Mouse (Mus musculus) Patski (cell line): Measurements from ENCODE around the gene Gli2. TPM values are rescaled to one million over a fixed set of nuclear protein-coding genes. Genes with fewer than 3 reads are reported as not detected.

Experiments used
- ATAC-seq: fragments of 100-300 bp; one replicate; pipeline ENCODE4 v1.8.0; 2021
- CTCF ChIA-PET: fragments of 350-600 bp; sonication (Branson Sonifier 250); formaldehyde crosslinking; loops from one replicate; lab custom pipeline; 2022; ENCODE audit warnings: inconsistent platforms; lab: Charles Lee
- POLR2A ChIA-PET: fragments of 350-600 bp; sonication (Branson Sonifier 250); formaldehyde crosslinking; loops from one replicate; lab custom pipeline; 2022; ENCODE audit warnings: antibody characterized with exemption, inconsistent platforms; lab: Charles Lee
- DNase-seq: peaks from one replicate; pipeline ENCODE4 v3.0.0-alpha.2; 2011; ENCODE audit warnings: low read depth, low spot score
- H3K27me3 ChIP-seq: fragments of 371-371 bp; one replicate; pipeline ENCODE4 v1.5.1; 2021
- CTCF ChIP-seq: fragments of 100-300 bp; IDR thresholded peaks from one replicate; pipeline ENCODE4 v1.5.1; 2021
- in situ Hi-C: fragments of 300-500 bp; cut with MboI; formaldehyde crosslinking; loops from 3 replicates; pipeline ENCODE4 v1.11.1; 2018; ENCODE audit warnings: low pct_unique_long_range_greater_than_20kb, mixed read lengths
- polyA plus RNA-seq: library from polyadenylated mRNA; unstranded; gene quantifications from one replicate; pipeline ENCODE4 v1.2.3, GENCODE M21; 2021

The Gli2 gene
- polyA plus RNA-seq, 1 experiment from 2014 or later, result 2.7 TPM

- ChIA-PET POLR2A (no interaction called here), CTCF (no interaction called here)
- ATAC-seq (no peak), DNase-seq (no peak)
- in situ Hi-C loops, result loop anchor here (5.0 to 25.0 kb wide), 3 partner anchors 309 to 836 kb away; partner anchors contain the start of gene Tmem177
- TF ChIP-seq CTCF, result no peak
- H3K27me3 ChIP-seq, result no peaks in the 10 kb centered on the region
Observed at GRCm38 (mm10) chr1:119076333-119076732, 22.9 kb upstream of the Gli2 start.

GRCm38 (mm10) chr1:119075916-119076315, 22.5 kb upstream of the Gli2 start:
- peaks cover 3% of the 10 kb centered on the region for H3K27me3 ChIP-seq
- POLR2A ChIA-PET, result interaction anchor here (0.6 kb wide), 1 partner anchor 382 kb away, joined by 5 read pairs; no protein-coding TSS in a partner anchor
- DNase-seq (no peak), ATAC-seq (no peak)
- in situ Hi-C loops, result loop anchor here (5.0 to 25.0 kb wide), 3 partner anchors 309 to 836 kb away; partner anchors contain the start of gene Tmem177
- CTCF ChIA-PET, result no interaction called here
- no peak for TF ChIP-seq CTCF

DNA sequence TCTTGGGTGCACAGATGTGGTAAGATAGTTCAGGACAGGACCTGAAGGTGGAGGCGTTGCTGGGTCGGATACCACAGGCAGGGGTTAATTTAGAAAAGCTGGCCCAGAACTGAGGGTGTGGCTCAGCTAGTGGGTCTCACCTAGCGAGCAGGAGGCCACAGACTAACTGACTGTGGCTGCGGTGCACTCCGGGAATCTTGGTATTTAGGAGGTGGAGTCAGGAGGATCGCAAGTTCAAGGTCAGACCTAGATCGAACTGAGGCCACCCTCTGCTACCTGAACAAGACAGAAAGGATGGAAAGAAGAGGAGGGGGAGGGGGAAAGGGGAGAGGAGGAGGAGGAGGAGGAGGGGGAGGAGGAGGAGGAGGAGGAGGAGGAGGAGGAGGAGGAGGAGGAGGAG, 22.1 kb upstream of the Gli2 start:
- in situ Hi-C loops, result loop anchor here (5.0 to 25.0 kb wide), 3 partner anchors 308 to 837 kb away; partner anchors contain the start of gene Tmem177
- ATAC-seq, result no peak
- peaks cover 7% of the 10 kb centered on the region for H3K27me3 ChIP-seq
- POLR2A ChIA-PET, result interaction anchor here (0.6 kb wide), 1 partner anchor 383 kb away, joined by 5 read pairs; no protein-coding TSS in a partner anchor
- CTCF ChIA-PET, result interaction anchor here (1.5 kb wide), 1 partner anchor 9 kb away, joined by 3 read pairs; no protein-coding TSS in a partner anchor
- no peak for DNase-seq
- TF ChIP-seq CTCF, result no peak

DNA sequence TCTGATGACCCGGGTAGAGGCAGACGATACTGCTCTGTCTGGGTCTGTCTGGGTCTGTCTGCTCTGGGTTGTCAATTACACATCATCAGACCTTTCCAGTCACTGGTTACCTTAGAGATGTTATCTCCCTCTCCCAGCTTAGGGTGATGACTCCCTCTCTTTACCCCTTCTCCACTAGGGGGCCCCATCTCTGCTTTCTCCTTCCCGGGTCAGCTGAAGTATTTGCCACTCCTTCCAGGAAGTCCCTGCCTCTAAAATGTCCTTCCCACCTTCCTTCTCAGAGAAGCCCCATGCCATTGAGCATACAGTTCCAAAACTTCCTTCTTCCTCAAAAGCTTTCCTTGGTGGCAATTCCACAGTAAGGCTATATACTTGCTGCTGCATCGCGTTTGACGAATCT, 21.5 kb upstream of the Gli2 start:
- POLR2A ChIA-PET, result no interaction called here
- in situ Hi-C loops, result loop anchor here (5.0 to 25.0 kb wide), 4 partner anchors 308 to 837 kb away; partner anchors contain the start of gene Tmem177
- peak; percentile 52 for TF ChIP-seq CTCF
- DNase-seq (no peak), ATAC-seq (no peak)
- CTCF ChIA-PET, result interaction anchor here (1.5 kb wide), 1 partner anchor 9 kb away, joined by 3 read pairs; no protein-coding TSS in a partner anchor
- peaks cover 8% of the 10 kb centered on the region for H3K27me3 ChIP-seq

DNA sequence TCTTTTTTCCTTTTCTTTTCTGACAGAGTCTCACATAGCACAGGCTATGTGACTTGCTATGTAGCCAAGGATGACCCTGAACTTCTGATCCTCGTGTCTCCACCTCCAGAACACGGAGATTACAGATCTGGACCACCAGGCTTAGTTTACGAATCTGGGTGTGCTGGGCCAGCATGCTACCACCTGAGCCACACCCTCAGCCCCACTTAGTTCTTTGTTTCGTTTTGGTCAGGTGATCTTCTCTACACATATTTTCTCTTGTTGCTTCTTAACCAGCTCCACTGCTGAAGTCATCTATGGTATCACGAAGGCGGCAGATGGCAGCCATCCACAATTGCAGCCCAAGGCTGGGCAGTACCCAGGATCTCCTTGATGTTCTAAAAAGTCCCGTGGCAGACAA, 20.5 kb upstream of the Gli2 start:
- in situ Hi-C loops, result loop anchor here (10.0 to 25.0 kb wide), 2 partner anchors 509 to 737 kb away; no protein-coding TSS in a partner anchor
- DNase-seq (no peak), ATAC-seq (no peak)
- POLR2A ChIA-PET, result no interaction called here
- no peak for TF ChIP-seq CTCF
- CTCF ChIA-PET, result no interaction called here
- H3K27me3 ChIP-seq, result peaks cover 8% of the 10 kb centered on the region

- ATAC-seq (no peak), DNase-seq (no peak)
- ChIA-PET CTCF (no interaction called here), POLR2A (no interaction called here)
- TF ChIP-seq CTCF, result no peak
- in situ Hi-C loops, result loop anchor here (25.0 kb wide), 1 partner anchor 728 kb away; no protein-coding TSS in a partner anchor
- H3K27me3 ChIP-seq, result peaks cover 6% of the 10 kb centered on the region
Observed at GRCm38 (mm10) chr1:119064892-119065671, 11.7 kb upstream of the Gli2 start.

GRCm38 (mm10) chr1:119056491-119056890, 3.1 kb upstream of the Gli2 start:
- DNase-seq, result no peak
- peaks cover 3% of the 10 kb centered on the region for H3K27me3 ChIP-seq
- in situ Hi-C loops, result loop anchor here (25.0 kb wide), 1 partner anchor 719 kb away; no protein-coding TSS in a partner anchor
- no peak for TF ChIP-seq CTCF
- CTCF ChIA-PET, result interaction anchor here (1.7 kb wide), 1 partner anchor 288 kb away, joined by 4 read pairs; no protein-coding TSS in a partner anchor
- POLR2A ChIA-PET, result no interaction called here
- no peak for ATAC-seq

DNA sequence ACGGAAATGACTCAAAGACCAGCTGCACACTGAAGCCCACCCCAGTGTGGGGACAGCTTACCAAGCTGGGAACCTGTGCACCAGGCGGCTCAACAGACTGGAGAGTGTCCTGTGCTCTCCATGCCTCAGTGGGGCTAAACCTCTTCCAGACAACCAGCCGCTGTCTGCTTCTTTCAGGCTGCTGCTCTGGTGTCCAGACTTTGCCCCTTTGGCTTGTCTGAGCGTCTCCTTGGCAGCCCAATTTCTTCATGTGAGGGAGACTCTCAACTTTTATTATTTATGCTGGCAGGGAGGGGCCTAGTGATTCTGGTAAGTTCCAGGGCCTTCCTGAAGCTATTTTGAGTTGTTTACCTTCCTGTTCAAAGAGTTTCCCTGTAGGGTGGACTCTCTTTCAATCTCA, 2.4 kb upstream of the Gli2 start:
- in situ Hi-C loops, result loop anchor here (25.0 kb wide), 1 partner anchor 718 kb away; no protein-coding TSS in a partner anchor
- H3K27me3 ChIP-seq, result peaks cover 3% of the 10 kb centered on the region
- TF ChIP-seq CTCF, result no peak
- CTCF ChIA-PET, result interaction anchor here (1.7 kb wide), 1 partner anchor 287 kb away, joined by 4 read pairs; no protein-coding TSS in a partner anchor
- ATAC-seq (no peak), DNase-seq (no peak)
- POLR2A ChIA-PET, result no interaction called here

- no peak for TF ChIP-seq CTCF
- ChIA-PET CTCF (interaction anchor here (0.8 to 2.1 kb wide), 10 partner anchors 29 to 286 kb away, joined by 3 to 9 read pairs (median 3); no protein-coding TSS in a partner anchor), POLR2A (interaction anchor here (0.7 kb wide), 2 partner anchors 18 to 581 kb away, joined by 4 to 6 read pairs; no protein-coding TSS in a partner anchor)
- in situ Hi-C loops, result loop anchor here (25.0 kb wide), 1 partner anchor 717 kb away; no protein-coding TSS in a partner anchor
- peaks cover 3% of the 10 kb centered on the region for H3K27me3 ChIP-seq
- ATAC-seq, result no peak
- no peak for DNase-seq
Observed at GRCm38 (mm10) chr1:119054468-119054867, 1.0 kb upstream of the Gli2 start.

- in situ Hi-C loops, result loop anchor here (25.0 kb wide), 1 partner anchor 717 kb away; no protein-coding TSS in a partner anchor
- no peak for DNase-seq
- POLR2A ChIA-PET, result interaction anchor here (0.7 to 1.2 kb wide), 3 partner anchors 164 to 582 kb away, joined by 3 to 4 read pairs (median 3); no protein-coding TSS in a partner anchor
- TF ChIP-seq CTCF, result no peak
- CTCF ChIA-PET, result interaction anchor here (0.8 to 2.1 kb wide), 13 partner anchors 9 to 285 kb away, joined by 3 to 9 read pairs (median 3); no protein-coding TSS in a partner anchor
- peak; percentile 12 for ATAC-seq
- H3K27me3 ChIP-seq, result peaks cover 3% of the 10 kb centered on the region
Observed at GRCm38 (mm10) chr1:119053872-119054354, 494 bp upstream of the Gli2 start.
